Mouse (Mus musculus): ENCODE data around the gene Dicer1.

GRCm38 (mm10) chr12:104797905-104798304, 46.2 kb upstream of the Dicer1 start:
- TF ChIP-seq CTCF (IDR thresholded peaks at IDR 0.05; ENCODE audit: control insufficient read depth, insufficient read depth, insufficient read length) (no peak), MYOG (IDR thresholded peaks at IDR 0.05; ENCODE audit: control insufficient read depth, extremely low read depth, insufficient read length) (no peak), MAX (IDR thresholded peaks at IDR 0.05) (no peak), CEBPB (IDR thresholded peaks at IDR 0.05; ENCODE audit: low read depth) (no peak), USF1 (IDR thresholded peaks at IDR 0.05; ENCODE audit: low read depth) (no peak), MYOD1 (IDR thresholded peaks at IDR 0.05; ENCODE audit: control insufficient read depth, insufficient read length, low read depth) (no peak)
